In the genomic region with DNA sequence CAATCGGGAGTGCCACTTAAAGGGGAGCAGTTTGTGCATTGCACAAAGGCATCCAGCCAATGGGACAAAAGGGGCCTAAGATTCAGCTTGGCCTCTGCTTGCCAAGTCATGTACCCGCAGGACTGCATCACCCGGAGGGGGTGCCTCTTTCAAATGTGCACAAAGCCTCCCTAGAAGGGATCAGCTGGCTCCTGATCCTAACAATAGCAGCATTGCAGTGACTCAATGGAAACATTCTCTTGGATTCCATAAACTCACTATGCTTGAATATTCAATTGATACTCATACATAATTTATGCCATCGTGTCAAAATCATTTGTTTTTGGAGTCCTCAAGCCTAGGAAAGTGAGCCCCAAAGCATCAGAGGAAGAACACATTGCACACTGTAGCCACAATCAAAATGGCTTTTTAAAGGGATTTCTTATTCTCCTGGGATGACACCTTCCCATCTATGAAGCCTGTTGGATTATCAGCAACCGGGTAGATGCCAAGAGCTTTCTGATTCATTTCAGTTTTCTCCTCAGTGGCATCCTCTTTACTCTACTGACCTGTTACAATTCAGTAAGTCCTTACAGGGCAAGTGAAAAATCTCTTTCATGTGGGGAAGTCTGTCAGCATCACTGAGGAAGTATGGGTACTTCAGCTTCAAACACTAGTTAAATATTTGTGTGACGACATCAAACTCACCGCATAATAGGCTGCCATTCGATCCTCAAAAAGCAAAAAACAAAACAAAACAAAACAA, we compare ENCODE assay signal across 11 mouse cellular contexts. TPM values are rescaled to one million over a fixed set of nuclear protein-coding genes. Genes with fewer than 3 reads are reported as not detected.
A peak's percentile ranks its signal among the peaks of the same experiment; 100 is the strongest.
DNase-seq lines count a peak whose midpoint lies in the region; ATAC-seq lines count a peak whose summit lies in the region.
"Had no signal": no experiment of that assay in that cellular context is flagged by ENCODE, and none has a peak within 500 bp of the region (broad histone marks: within the 10 kb centered on the region; RNA-seq: fewer than 3 reads in every experiment).

No protein-coding gene starts in this region.

- H3K4me1 ChIP-seq in embryonic facial prominence, embryonic 14.5 days (ENCODE audit: control insufficient read depth, insufficient read depth, low read length): no peaks in the 10 kb centered on the region
- H3K4me1 ChIP-seq: heart, embryonic 15.5 days; liver, embryonic 15.5 days had no signal

- WGBS in embryonic facial prominence, embryonic 14.5 days: 70% methylated on average over 8 of the region's 8 CpGs

- H3K36me3 ChIP-seq in embryonic facial prominence, embryonic 14.5 days (ENCODE audit: control insufficient read depth, insufficient read depth, low read length): no peaks in the 10 kb centered on the region
- H3K36me3 ChIP-seq: heart, embryonic 15.5 days; liver, embryonic 15.5 days had no signal

- peak overlapping the region; percentile 45 for H3K27ac ChIP-seq in embryonic facial prominence, embryonic 14.5 days (replicated peaks; ENCODE audit: low read depth, low read length)
- H3K27ac ChIP-seq: heart, embryonic 15.5 days; liver, embryonic 15.5 days had no signal

- 0 out of 2 replicates have a peak, but pooled peaks cover 5% of the 10 kb centered on the region for H3K9me3 ChIP-seq in embryonic facial prominence, embryonic 14.5 days (ENCODE audit: control insufficient read depth, low read length)
- H3K9me3 ChIP-seq: heart, embryonic 15.5 days; liver, embryonic 15.5 days had no signal

- peak; percentile 76 for ATAC-seq in embryonic facial prominence, embryonic 14.5 days (ENCODE audit: low read depth)

- H3K4me2 ChIP-seq in embryonic facial prominence, embryonic 14.5 days (ENCODE audit: low read depth, low read length): no peak overlapping the region
- H3K4me2 ChIP-seq: heart, embryonic 15.5 days; liver, embryonic 15.5 days had no signal

- no peak overlapping the region for H3K4me3 ChIP-seq in embryonic facial prominence, embryonic 14.5 days (ENCODE audit: low read depth, low read length)
- H3K4me3 ChIP-seq: heart, embryonic 15.5 days; liver, embryonic 15.5 days had no signal

- H3K27me3 ChIP-seq in embryonic facial prominence, embryonic 14.5 days (replicated peaks; ENCODE audit: control insufficient read depth, insufficient read depth, low read length): no peaks in the 10 kb centered on the region
- H3K27me3 ChIP-seq: heart, embryonic 15.5 days; liver, embryonic 15.5 days had no signal

- no peak overlapping the region for H3K9ac ChIP-seq in embryonic facial prominence, embryonic 14.5 days (ENCODE audit: low read depth, low read length)
- H3K9ac ChIP-seq: heart, embryonic 15.5 days; liver, embryonic 15.5 days had no signal

- DNase-seq in embryonic facial prominence, embryonic 14.5 days (ENCODE audit: low spot score): peak; percentile 72
- DNase-seq in frontal cortex, postnatal 10 days (ENCODE audit: low spot score in 2 of 2): peak; percentile 55 to 67
- peak; percentile 79 for DNase-seq in left cerebral cortex, adult 11 months (ENCODE audit: low spot score)
- DNase-seq in naive thymus-derived CD4-positive, alpha-beta T cell, adult 2 months (ENCODE audit: low read depth): peak; percentile 28
- DNase-seq in urinary bladder, postnatal 10 days (ENCODE audit: low spot score): no peak
- no peak for DNase-seq in lung, adult 18-20 months
- no peak for DNase-seq in retina, postnatal 1 day
- DNase-seq in adrenal gland, postnatal 36 days: no peak
- DNase-seq: cerebellum, postnatal 14 days had no signal

RNA-seq across cellular contexts. Expression of a gene that starts 54.1 kb away (rescaled TPM):
- 33.8 and 34.7 TPM in 2 replicates for polyA plus RNA-seq in embryonic facial prominence, embryonic 14.5 days (2014; fragmentation: Nextera tagmentation; extraction: Ambion mirVana)
- total RNA-seq in adrenal gland, postnatal 36 days (2021): 10 to 100 TPM; 22.8 to 23.7 TPM

Comparison
In these comparisons a context has a peak if more than half of its experiments do, and no peak if none do; other contexts are left out.
1. DNase-seq: peak in embryonic facial prominence, embryonic 14.5 days (single experiment), frontal cortex, postnatal 10 days (2 of 2), left cerebral cortex, adult 11 months (single experiment) and naive thymus-derived CD4-positive, alpha-beta T cell, adult 2 months (single experiment); none in urinary bladder, postnatal 10 days (single experiment), lung, adult 18-20 months (0 of 2), retina, postnatal 1 day (single experiment) and adrenal gland, postnatal 36 days (0 of 2).